Mouse (Mus musculus) left cerebral cortex, postnatal 36 days (tissue): ENCODE data around the gene Dcaf7. TPM values are rescaled to one million over a fixed set of nuclear protein-coding genes. Genes with fewer than 3 reads are reported as not detected.
A peak's percentile ranks its signal among the peaks of the same experiment; 100 is the strongest.

ENCODE experiments used
- DNase-seq, 2 experiments: peaks; one replicate each; pipeline ENCODE4 v3.0.0; 2021 to 2022; ENCODE audit warnings: low spot score in 2 of 2, mixed read lengths in 1 of 2
- intact Hi-C: fragments of 180-260 bp; cut with DNase I; formaldehyde crosslinking; loops from one replicate; pipeline ENCODE4 v1.15.1; 2025
- total RNA-seq, 2 experiments: library from RNA; stranded (reverse); gene quantifications; 2 replicates each; pipeline ENCODE4 v1.2.3; 2021

Gene Dcaf7
- total RNA-seq, 2 experiments from 2014 or later, result 144 to 147 TPM

GRCm38 (mm10) chr11:106083708-106084701, 47.3 kb downstream of the Dcaf7 start, which contains the start of gene Map3k3:
Gene Map3k3 (plus strand): TSS chr11:106084613.
- intact Hi-C loops, result loop anchor here (2.0 kb wide), 1 partner anchor 77 kb away; the partner anchor contains the start of genes Gm10840 and Limd2
- peak; percentile 99 for DNase-seq

DNA sequence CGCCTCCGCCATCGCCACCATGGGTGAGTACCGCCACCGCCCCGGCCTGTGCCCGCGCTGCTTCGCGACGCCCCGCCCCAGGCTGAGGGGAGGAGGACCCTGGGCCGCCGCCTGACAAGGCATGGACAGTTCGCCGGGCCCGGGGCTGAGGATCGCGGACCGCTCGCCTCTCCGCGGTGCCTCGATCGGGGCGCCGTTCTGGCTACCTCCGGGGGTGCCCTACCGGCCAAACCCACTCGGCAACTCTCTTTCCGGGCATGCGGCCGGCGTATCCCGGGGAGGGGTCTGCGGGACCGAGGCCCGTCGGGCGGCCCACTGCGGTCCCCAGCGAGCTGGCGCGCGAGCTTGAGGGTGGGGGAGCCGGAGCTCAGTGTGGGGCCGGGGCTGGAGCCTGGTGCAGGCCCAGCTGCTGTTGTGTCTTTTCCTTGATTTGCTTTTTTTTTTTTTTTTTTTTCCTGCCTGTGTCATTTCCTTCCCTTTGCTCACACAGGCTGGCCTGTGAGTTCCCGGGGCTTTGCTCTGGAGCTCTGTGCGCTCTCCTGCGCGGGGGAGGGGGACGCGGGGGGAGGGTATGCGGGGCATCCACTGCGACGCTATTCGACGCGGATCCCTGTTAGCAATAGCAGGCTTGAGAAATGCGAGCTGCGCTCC, 48.4 kb downstream of the Dcaf7 start:
- intact Hi-C loops, result loop anchor here (2.0 kb wide), 1 partner anchor 76 kb away; the partner anchor contains the start of genes Gm10840 and Limd2
- peak; percentile 69 to 70 for DNase-seq

DNA sequence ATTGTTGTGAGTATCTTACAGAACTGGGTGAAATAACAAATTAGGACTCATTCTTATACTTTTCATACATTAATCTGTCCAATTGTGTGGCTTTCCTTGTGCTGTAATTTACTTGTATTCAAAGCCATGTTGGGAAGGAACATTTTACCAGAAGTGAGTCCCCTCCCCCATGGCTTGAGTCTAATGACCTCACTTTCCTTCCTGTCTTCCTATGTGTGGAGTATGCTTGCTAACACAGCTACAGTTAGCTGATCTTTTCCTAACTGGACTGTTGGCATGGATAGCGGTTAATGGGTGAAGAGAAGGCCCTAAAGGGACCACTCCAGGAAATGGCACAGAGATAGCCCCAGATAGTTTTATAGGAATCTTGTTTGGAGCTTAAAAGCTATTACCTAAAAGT, 61.6 kb downstream of the Dcaf7 start:
- no peak for DNase-seq
- intact Hi-C loops, result no loop called here

GRCm38 (mm10) chr11:106102866-106103265, 66.2 kb downstream of the Dcaf7 start:
- intact Hi-C loops, result no loop called here

DNA sequence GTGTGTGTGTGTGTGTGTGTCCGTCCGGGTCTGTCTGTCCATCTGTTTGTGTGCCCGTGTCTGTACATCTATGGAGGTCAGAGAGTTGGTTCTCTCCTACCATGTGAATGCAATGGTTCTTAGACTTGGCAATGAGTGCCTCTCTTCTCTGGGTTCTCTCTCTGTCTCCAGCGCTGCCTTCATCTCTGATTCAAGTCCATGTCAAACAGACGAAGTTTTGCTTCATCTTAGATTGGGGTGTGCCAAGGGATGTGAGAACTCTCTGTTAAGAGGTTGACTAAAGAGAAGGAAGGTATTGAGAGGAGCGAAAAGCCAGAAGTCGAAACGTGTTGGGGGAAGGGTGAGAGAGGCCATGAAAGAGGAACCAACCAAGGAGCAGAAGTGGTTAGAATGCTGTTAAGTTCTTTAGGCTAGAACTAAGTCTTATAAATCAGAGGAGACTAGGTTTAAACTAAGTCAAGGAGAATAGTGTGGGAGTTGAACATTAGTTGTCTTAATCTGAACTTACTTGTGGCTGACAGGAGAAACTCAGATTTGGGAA, 69.4 kb downstream of the Dcaf7 start:
- intact Hi-C loops, result no loop called here
- no peak for DNase-seq

More at GRCm38 (mm10) chr11:106102866-106103265, 66.2 kb downstream of the Dcaf7 start:
- no peak for DNase-seq

Other genes with a start within 250 kb of the Dcaf7 start
- 10 to 100 TPM; 81.8 to 88.9 TPM for gene Cyb561, start 83.5 kb upstream of the Dcaf7 start, total RNA-seq
- 10 to 100 TPM in 1 of 2 experiments, 1 to 10 TPM in 1; 9.2 to 11.5 TPM for gene Ace, start 68.9 kb upstream of the Dcaf7 start, total RNA-seq
- gene Ace3, start 42.2 kb upstream of the Dcaf7 start, total RNA-seq, result not detected
- 1 to 10 TPM; 2.1 to 2.2 TPM for gene Kcnh6, start 28.7 kb upstream of the Dcaf7 start, total RNA-seq
- gene Taco1, start 29.2 kb downstream of the Dcaf7 start, total RNA-seq, result 10 to 100 TPM; 17.2 to 20.3 TPM
- gene Map3k3, start 47.7 kb downstream of the Dcaf7 start, total RNA-seq, result 10 to 100 TPM; 26.9 to 28.4 TPM
- gene Gm10840, start 124.0 kb downstream of the Dcaf7 start, total RNA-seq, result not detected
- 100 to 1,000 TPM in 1 of 2 experiments, 10 to 100 TPM in 1; 98.5 to 104 TPM for gene Limd2, start 124.0 kb downstream of the Dcaf7 start, total RNA-seq
- 10 to 100 TPM; 26.6 to 31.2 TPM for gene Strada, start 165.3 kb downstream of the Dcaf7 start, total RNA-seq
- gene Ccdc47, start 179.5 kb downstream of the Dcaf7 start, total RNA-seq, result 10 to 100 TPM; 79.5 to 86.6 TPM
- gene Ddx42, start 180.1 kb downstream of the Dcaf7 start, total RNA-seq, result 10 to 100 TPM; 63.0 to 68.0 TPM
- 10 to 100 TPM; 26.0 to 29.8 TPM for gene Ftsj3, start 219.2 kb downstream of the Dcaf7 start, total RNA-seq
- gene Psmc5, start 219.3 kb downstream of the Dcaf7 start, total RNA-seq, result 100 to 1,000 TPM; 183 to 198 TPM
- 10 to 100 TPM; 17.2 to 20.6 TPM for gene Smarcd2, start 236.1 kb downstream of the Dcaf7 start, total RNA-seq
- gene Tcam1, start 239.8 kb downstream of the Dcaf7 start, total RNA-seq, result under 1 TPM; 0.15 to 0.25 TPM